Mouse (Mus musculus): Measurements from ENCODE around the gene Fndc3a. TPM values are rescaled to one million over a fixed set of nuclear protein-coding genes. Genes with fewer than 3 reads are reported as not detected.

Fndc3a gene
- 1 to 10 TPM; 4.7 to 6.6 TPM for total RNA-seq (2021)
- long read RNA-seq, experiment 1, full-length matches to known transcripts = 3 of 5 reads
- long read RNA-seq, experiment 1, partial matches to known transcripts = 0 of 5 reads
- long read RNA-seq, experiment 1, other reads (novel, unspliced or antisense) = 2 of 5 reads
- long read RNA-seq, experiment 2, partial matches to known transcripts = 0 of 1 reads
- long read RNA-seq, experiment 2, other reads (novel, unspliced or antisense) = 1 of 1 reads

DNA sequence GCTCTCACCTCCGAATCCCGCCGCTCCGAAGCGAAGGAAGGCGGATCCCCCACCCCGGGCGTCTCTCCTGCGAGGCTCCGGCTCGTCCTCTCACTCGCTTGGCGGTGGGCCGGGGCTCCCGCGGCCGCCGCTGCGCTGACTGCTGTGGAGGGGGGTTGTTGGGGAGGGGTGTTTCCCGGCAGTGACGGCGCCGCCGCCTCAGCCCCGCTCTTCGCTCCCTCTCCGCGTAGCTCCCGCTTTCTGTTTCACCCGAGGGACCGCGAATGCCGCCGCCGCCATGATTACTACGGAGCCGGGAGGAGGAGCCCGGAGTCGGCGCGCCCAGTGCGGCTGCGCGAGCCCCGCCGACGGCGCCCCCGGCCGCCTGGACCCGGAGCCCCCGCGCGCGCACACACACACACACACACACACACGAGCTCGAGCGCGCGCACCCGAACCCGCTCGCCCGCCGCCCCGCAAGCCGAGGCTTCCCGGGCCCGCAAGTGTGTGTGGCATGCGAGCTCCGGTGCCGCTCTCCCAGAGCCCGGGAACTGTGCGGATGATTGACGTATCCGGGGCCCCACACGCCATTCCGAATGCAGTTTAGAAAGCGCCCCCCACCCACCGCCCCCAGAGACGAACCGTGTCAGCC is at the start of gene Fndc3a:
TSS of gene Fndc3a (minus strand) at position 294 of the 631 bp plus-strand sequence.
- peak; percentile 66 for DNase-seq (ENCODE audit: low spot score)

DNA sequence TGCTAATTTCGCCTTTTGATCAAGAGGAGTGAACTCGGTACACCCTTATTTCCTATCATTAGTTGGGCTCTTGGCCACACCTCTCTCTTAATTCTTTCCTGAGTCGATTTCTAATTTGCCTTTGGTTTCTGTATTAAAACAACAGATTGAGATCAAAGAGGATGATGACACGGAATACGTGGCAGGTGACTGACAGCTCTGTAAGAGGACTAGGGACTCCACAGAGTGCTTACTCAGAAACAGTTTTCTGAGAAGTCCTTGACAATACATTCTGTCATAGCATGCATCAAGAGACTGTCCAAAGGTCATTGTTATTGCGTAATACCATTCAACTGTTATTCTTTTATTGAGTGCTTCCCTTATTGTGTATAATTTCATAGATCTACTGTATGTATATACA is 43.1 kb upstream of the Fndc3a start:
- no peak for DNase-seq (ENCODE audit: low spot score)

DNA sequence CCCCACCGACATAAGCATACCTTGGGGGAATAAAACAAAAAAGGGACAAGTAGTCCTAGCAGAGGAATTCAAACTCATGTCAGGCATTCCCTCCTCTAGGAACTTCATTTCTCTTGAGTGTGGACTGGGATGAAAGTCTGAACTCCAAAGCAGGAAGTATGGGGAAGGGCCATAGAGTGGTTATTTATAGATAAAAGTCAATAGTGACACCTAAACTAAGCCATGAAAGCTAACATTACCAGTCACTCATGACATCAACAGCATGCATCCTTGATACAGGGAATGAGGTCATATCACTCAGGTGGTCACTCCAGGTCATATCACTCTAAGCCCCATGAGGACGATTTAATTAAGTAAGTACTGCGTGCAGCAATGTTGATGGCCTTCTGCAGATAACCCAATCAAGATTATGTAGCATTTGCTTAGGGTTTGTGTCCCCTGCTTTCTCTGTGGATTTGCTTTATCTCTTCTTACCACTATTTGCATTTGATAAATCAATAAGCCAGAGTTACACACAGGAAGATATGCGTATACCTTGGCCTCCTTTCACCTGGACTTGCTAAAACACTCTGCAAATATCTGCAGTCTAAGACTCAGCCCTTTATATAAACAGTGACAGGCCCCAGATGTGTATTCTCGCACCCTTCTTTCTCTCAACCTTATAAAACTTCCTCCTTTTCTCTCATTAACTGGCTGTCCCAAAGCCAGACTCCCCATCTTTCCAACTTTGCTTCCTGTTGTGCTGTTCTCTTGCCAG is 40.8 kb upstream of the Fndc3a start:
- no peak for DNase-seq (ENCODE audit: low spot score)

DNA sequence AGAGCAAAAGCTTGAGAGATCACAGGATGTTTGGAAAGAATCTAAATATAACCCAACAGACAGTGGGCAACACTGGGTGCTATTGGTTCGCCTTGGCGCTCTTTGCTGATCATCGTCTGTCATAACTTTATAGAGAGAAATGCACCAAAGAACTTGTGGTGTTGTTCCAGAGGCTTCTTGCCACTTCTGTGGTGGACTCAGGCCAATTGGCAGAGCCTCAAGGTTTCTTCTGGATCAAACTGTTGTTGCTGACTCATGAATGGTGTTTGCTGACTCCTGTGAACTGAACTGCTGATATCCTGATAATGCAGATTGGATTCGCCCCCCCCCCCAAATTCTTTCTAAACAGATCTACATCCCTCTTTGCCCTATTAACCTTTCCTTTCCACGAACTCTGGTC is 38.5 kb upstream of the Fndc3a start:
- no peak for DNase-seq (ENCODE audit: low spot score)

DNA sequence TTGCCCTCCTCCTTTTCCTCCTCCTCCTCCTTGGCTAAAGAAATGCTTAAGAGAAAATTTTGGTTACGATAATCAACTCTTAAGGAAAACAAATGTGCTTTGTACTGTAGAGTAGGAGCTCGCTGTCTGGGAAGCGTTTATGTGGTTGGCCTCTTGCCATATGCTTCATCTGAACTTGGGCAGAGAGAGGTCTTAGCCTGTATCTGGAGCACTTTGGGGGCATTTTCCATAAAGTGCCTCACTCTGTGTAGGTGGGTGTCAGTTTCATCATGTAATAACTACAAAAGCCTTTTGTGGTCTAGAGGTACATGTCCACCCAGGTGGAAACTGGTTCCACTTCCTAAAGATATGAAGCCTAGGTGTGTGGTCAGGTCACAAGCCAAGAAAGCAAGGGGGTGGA is 31.9 kb upstream of the Fndc3a start:
- no peak for DNase-seq (ENCODE audit: low spot score)

DNA sequence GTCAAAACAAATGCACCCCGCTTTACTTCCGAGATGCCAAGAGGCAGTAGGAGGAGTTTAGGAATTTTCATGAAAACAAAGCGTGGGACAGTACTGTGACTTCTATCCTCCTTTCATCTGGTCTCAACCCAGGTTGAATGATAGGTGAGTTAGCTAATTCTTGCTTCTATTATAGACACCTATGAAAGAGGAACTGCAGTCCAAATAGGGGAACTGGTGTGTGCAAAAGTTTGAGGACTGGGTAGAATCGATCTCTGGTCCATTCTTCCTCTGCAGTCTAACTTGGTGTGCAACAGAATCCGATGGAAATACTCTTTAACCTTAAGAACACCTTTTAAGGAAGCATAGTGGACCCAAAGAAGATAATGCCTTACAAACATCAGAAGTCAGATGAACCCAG is 30.5 kb upstream of the Fndc3a start:
- no peak for DNase-seq (ENCODE audit: low spot score)

DNA sequence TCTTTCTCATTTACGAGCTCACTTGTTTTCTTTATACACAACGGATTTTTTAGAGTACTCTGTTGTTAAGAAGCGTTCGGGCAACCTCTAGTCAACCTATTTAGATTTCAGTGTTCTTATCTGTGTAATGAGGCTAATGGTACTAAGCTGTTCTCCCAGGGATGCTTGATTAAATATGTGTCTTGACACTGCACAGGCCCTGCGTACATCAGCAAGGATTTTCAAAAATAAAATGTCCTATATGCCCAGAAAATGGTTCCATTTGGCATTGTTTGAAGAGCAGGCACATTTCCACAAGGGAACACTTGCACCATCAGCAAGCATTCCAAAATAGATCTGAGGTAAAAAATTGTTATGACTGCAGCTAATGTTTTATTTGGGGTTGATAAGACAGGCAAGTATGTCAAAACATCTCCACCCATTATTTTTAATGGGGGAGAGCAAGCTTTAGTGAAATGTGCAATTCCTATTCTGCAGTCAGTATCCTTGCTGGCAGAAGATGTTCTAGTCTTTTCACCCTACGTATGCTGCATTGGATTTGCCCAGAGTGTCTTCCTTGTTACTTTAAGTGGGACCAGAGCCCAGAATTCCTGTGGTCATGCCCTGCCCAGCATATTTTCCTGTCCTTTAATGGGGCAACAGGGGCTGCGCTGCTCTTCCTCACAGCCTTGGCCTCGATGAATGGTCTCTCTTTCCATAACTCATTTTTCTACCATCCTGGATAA is 29.8 kb upstream of the Fndc3a start:
- DNase-seq (ENCODE audit: low spot score) = no peak

DNA sequence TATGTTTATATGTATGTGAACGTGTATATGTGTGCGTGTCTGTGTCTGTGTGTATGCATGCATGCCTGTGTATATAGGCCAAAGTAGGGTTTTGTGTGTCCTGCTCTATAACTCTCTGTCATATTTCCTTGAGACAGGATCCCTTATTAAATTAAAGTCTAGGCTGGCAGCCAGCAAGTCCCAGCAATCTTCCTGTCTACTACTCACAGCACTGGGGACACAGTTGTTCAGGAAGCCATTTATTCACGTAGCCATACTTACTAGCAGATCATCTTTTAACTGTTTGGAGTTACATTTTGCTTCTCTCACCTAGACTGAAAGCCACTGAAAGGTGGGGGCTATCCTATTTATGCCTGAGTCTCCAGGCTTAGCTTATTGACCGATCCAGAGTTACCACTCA is 29.0 kb upstream of the Fndc3a start:
- DNase-seq (ENCODE audit: low spot score) = no peak

DNA sequence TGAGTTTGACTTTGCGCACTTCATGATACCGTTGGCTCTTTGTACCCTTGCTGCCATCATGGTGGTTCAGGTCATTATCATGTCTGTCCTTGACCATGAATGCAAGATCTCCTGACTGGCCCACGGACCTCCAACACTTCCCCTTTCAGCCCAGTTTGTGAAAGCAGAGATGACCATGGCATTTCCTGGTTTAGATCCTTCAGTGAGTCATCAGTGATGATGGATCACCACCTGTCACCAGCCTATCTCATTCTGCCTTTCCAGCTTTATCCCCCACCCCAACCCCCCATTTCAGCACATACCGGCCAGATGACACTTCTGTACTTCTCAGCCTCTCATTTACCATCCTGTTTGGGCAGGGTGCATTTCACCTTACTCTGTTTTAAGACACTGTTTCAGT is 28.4 kb upstream of the Fndc3a start:
- no peak for DNase-seq (ENCODE audit: low spot score)

DNA sequence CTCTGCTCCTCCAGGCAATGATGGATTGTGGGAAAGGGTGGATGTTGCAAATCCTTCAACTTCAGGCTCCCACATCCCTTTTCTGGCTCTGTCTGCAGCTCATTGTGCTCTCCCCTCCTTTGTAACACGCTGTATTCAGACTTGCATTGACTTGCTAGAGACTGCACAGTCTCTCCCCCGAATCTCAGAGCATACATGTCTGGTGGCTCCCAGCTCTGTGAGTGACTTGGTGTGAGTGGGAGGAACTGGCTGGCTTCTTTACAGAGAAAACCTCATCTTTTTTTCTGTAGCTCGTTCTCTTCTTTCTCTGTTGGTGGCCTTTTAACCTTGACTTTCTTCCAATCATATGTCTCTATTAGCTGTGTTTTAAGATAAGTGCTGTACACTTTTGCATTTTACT is 16.1 kb upstream of the Fndc3a start:
- no peak for DNase-seq (ENCODE audit: low spot score)

DNA sequence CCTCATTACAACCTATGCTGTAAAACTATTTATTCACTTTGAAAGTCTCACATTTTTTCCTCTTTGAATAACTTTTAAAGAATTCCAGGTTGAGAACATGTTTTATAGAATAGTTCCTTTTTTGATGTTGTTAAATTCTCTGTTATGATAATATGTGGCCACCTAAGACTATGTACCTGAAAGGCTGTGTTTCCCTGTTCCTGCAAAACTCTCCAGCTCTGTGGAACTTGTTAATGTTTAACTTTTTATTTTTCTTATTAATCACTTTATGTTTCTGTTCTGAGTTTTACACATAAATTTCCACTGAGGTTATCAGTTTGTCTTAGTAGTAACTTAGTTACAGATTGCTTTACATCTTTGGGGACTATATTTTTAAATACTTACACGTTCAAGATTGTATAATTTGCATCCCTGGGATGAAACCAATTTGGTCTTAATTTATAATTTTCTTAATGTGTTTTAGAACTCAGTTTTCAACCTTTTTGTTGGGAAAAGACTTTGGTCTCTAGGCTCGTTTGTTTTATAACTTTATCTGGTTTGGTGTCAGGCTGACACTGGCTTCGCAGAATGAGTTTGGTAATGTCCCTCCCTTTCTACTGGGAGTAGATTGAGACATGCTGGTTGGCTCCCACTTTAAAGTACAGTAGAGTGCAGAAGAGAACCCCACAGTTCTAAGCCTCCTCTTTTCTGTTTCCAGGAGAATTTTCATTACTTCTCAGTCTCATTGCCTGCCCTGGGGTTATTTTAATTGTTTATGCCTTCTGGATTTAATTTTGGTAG is 12.7 kb upstream of the Fndc3a start:
- DNase-seq (ENCODE audit: low spot score) = no peak

DNA sequence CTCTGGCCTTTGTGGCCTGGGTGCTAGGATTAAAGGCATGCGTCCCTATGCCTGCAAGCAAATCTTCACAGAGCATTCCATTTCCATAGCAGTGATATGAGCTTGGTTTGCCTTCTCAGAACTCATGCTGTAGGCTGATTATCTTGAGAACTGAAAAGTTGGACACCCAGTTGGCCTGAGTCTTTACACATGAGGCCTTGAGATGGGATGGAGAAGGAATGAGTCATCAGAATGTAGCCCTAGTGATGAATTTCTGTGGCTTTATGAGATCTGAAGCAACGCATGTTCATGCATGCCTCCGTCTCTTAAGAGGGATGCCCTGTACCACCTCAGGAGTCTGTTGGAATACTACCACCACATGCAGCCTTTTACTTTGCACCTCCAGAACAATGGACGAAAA is 6.4 kb upstream of the Fndc3a start:
- DNase-seq (ENCODE audit: low spot score) = no peak

DNA sequence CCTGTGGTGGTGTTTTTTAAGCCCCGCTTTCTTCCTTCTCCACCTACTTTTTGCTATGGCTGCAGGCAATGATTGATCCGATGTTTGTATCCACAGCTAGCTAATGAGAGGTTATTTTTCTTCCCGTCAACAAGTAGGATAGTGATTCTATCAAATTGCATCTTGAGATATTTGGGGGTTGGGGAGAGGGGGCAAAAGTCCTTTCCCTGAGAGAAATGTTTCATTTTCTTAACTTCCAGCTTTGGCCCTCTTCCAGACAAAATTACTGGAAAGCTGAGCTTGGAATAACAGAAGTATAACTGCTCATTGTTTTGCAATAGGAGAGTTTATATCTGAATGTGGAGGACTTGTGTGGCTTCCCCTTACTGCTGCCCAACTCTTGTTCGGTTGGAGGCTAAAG is 1.3 kb upstream of the Fndc3a start:
- no peak for DNase-seq (ENCODE audit: low spot score)

DNA sequence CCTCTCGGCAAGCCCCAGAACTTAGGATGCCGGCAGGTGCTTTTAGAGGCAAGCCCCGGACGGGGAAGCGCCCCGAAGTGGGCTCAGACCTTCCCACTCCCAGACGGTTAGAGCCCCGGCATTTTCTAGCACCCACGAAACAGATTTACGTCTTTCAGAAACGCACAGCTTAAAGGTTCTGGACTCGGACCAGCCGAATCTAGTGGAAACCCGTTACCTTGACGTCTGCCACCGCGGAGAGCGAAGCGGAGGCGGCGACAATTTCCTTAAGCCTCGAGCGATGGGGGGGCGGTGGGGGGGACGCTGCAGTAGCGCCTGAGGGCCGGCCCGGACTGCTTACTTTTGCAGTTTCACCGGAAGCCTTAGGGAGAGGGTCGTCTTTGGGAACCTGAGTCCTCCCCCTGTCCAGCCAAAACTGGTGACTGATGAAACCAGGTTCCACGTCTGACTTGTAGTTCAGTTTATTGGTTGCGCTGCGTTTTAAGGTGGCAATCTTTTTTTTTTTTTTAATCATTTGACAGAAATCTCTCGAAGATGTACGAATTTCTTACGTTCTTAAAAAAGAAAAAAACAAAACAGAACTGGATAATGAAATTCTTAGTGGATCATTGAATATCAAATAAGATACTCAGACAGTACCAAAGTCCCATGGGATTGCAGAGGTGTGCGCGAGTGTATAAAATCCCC is 681 bp upstream of the Fndc3a start:
- DNase-seq (ENCODE audit: low spot score) = peak; percentile 21

DNA sequence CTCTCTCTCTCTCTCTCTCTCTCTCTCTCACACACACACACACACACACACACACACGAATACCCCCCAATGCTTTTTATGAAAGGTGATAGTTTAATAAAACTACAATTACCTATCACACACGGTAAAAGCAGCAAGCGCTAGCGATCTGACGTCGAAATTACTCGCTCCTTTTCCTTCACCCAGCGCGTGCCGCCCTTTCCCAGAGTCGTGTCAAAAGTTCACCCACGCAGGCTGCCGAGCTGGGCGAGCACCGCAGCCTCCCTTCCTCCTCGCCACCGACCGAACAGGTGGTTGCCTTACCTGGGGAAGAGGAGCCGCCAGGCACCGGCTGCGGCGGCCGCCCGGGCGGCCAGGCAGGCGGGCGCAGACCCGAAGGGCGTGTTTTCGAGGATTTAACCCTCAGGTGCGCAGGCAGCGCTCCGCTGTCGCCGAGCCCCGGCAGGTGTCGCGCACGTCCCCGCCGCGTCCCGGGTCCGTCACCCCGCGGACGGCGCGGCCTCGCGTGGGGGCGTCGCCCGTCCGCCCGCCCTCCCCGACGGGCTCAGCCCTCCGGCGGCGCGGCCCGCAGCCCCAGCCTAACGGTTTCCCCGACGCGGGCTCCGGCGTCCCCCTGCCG is 603 bp downstream of the Fndc3a start:
- DNase-seq (ENCODE audit: low spot score) = peak; percentile 1

DNA sequence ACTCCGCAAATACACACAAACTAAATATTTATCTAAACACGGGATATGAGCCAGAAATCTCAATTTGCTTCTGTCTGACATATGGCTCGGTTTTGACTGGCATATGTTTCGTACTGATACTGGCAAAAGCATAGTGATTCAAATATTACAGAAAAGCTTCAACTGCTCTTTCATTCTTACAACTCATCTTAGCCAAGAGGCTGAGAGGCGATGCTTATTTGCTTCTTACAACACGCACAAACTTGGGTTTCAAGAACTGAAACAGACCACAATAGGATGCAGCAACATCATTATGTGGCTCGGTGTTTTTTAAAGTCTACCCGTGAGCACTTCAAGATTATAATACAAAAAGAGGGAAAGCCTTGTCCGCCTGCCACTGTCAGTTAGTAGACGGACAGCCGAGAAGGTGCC is 1.2 kb downstream of the Fndc3a start:
- DNase-seq (ENCODE audit: low spot score) = no peak

DNA sequence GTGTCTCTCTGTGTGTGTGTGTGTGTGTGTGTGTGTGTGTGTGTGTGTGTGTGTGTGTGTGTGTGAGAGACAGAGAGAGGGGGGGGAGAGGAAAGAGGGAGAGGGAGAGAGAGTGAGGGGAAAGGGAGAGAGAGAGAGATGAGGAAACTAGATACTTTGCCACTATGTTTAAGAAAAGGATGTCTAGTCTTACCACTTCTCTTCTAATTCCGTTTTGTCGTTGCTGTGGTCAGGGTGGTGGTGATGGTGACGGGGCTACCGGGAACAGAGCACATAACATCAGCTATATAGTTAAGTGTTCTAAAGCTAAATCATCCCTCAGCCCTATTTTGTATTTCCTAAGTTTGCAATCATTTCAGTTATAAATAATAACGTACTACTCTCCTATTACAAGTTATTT is 9.7 kb downstream of the Fndc3a start:
- DNase-seq (ENCODE audit: low spot score) = no peak

DNA sequence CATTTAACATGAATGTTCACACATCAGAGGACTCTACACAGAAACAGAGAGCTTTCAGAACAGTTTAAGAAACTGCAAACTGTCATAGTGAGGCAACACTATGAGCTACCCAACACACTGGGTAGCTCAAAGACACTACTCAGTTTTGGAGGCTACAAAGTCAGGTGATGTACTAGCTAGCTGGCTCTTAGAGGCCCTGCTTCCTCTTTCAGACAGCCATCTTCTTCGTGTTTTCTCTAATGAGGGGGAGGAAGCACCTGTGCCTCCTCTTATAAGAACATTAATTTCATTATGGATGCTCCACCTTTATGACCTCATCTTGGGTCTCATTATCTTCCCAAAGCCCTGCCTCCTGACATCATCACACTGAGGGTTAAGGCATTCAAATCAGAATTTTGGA is 18.4 kb downstream of the Fndc3a start:
- DNase-seq (ENCODE audit: low spot score) = no peak

DNA sequence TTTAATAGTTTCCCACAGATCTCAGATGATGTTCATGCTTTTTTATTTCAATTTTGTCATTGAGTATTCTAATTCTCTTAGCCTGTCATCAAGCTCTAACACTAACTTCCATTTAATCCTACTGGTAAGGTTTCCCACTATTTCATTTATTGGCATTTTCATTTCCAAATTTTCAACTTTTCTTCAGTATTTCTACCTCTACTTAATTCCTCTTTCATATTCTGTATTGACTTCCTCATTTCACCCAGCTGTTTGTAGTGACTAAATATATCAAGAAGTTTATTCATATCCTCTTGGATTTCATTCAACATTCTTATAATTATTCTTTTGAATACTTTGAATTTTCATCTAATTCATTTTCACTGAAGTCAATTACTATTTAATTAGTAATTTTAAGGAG is 20.3 kb downstream of the Fndc3a start:
- no peak for DNase-seq (ENCODE audit: low spot score)

DNA sequence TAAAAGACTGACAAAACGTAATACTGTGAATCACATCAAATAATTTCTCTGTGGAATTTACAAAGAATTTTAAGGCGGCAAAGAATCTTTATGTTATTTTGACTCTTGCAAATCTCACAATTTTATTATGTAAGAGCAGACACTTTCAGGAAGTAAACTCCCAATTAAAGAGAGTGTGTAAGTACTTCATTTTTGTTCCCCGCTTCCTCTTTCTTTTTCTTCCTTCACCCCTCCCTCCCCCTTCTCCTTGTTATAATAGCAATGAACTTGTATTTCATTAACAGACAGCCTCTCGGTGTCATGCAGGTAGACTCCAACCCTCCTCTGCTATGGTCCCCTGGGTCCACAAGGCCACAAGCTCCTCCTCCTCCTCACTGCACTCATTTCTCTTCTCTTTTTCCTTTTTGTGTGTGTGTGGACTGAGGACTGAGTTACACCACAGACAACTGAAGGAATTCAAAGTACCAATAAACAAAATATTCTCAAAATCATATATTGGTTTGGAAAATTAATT is 24.9 kb downstream of the Fndc3a start:
- DNase-seq (ENCODE audit: low spot score) = no peak
